Mouse (Mus musculus) central nervous system, embryonic 18 days (tissue): ENCODE data around the gene Prss2. TPM values are rescaled to one million over a fixed set of nuclear protein-coding genes. Genes with fewer than 3 reads are reported as not detected.

Experiments used
- polyA plus RNA-seq: library from polyadenylated mRNA; depleted of rRNA; stranded (reverse); fragments of >200 nt; gene quantifications from 2 replicates; pipeline ENCODE4 v1.2.3, GENCODE M21; 2012; rRNA removed

Prss2 gene
- 0.13 TPM in 1 of 2 replicates, not detected in the other for polyA plus RNA-seq

GRCm38 (mm10) chr6:41521487-41521886 is at the start of gene Prss2:
TSS of gene Prss2 (plus strand) at chr6:41521787.

Other genes with a start within 250 kb of the Prss2 start
- 0.17 TPM in 1 of 2 replicates, not detected in the other for gene Try4, start 219.5 kb upstream of the Prss2 start, polyA plus RNA-seq
- 0.17 and 0.21 TPM in 2 replicates for gene Try5, start 204.9 kb upstream of the Prss2 start, polyA plus RNA-seq
- gene Try10, start 167.7 kb upstream of the Prss2 start, polyA plus RNA-seq = 0.09 TPM in 1 of 2 replicates, not detected in the other
- not detected in 2 replicates for gene Prss3, start 144.1 kb upstream of the Prss2 start, polyA plus RNA-seq
- not detected in 2 replicates for gene Gm5771, start 129.4 kb upstream of the Prss2 start, polyA plus RNA-seq
- gene Gm10334, start 75.6 kb upstream of the Prss2 start, polyA plus RNA-seq = not detected in 2 replicates
- not detected in 2 replicates for gene Prss1, start 62.9 kb upstream of the Prss2 start, polyA plus RNA-seq
- 51.2 and 52.3 TPM in 2 replicates for gene Ephb6, start 83.7 kb downstream of the Prss2 start, polyA plus RNA-seq
- gene Trpv6, start 114.6 kb downstream of the Prss2 start, polyA plus RNA-seq = 0.08 and 0.12 TPM in 2 replicates
- gene Trpv5, start 159.0 kb downstream of the Prss2 start, polyA plus RNA-seq = not detected in 2 replicates
- not detected in 2 replicates for gene Llcfc1, start 162.6 kb downstream of the Prss2 start, polyA plus RNA-seq
- gene Kel, start 182.6 kb downstream of the Prss2 start, polyA plus RNA-seq = 0.09 TPM in 1 of 2 replicates, not detected in the other